Mouse (Mus musculus) retina, postnatal 1 day (tissue): Measurements from ENCODE around the gene Etl4.
"Not testable (repeated sequence)": the region's sequence is repeated elsewhere in the genome, so short reads cannot be mapped to it uniquely, and the experiment has no call there.

Experiments used
- DNase-seq: peaks from one replicate; pipeline ENCODE4 v3.0.0-alpha.2; 2012

Gene Etl4

GRCm38 (mm10) chr2:20665309-20665971 lies 755.9 kb downstream of the Etl4 start:
- peak; percentile 16 for DNase-seq

- peak; percentile 74 for DNase-seq
These were observed 756.5 kb downstream of the Etl4 start for GRCm38 (mm10) chr2:20666051-20666478.

DNA sequence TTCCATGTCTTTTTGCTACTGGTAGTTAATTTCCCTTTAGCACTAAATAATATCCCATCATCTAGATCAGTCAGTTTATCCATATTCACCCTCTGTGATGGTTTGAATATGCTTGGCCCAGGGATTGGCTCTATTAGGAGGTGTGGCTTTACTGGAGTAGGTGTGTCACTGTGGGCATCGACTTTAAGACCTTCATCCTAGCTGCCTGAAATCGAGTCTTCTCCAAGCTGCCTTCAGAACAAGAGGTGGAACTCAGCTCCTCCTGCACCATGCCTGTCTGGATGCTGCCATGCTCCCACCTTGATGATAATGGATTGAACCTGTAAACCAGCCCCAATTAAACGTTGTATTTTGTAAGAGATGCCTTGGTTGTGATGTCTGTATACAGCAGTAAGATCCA lies 758.3 kb downstream of the Etl4 start:
- no peak for DNase-seq

DNA sequence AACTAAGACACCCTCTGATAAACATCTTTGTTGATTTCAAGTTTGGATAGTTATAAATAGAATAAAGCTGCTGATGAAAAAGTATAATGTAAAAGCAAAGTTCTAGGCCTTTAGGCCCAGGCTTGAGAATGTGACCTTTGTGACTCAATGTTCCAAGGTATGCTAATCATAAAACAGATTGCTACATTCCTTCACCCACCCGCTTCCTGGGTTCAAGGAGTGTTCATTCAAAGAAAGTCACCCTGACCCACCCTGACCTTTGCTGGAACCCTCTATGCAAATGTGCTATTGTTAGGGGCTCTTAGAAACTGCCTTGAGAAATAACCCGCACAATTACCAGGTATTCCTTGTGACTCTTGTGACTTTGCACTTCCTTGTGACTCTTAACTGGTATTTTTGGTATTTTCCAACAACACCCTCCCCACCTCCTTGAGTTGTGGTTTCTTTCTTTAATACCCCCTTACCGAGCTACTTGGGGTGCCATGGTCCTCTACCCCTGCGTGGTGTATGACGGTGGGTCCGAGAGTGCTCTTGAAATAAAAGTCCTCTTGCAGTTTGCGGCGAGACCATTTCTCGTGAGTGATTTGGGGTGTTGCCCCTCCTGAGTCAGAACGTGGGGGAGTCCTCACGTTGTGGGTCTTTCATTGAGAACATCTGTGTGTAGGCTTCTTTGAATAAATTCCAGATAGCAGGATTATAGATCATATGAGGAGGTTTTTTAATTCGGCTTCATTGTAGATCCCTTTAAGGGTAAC lies 758.9 kb downstream of the Etl4 start:
- DNase-seq, result not testable (repeated sequence)

DNA sequence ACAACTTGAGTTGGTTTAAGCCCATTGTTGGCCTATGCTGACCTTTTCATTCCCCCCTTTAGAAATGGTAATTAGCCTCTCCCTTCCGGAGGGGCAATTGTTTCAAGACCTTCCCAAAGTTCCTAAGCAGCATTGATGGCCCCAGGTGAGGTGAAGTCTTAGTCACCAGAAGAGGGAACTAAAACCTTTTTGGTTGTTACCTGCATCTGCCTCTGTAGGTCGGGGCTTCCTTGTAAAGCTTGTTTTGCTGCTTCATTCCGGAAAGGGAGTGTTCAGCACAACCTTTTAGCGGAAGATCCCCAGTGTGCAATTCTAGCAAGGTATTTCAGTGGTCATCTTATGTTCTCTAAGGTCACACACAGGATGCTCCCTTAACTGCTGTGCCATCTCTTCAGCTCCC lies 759.8 kb downstream of the Etl4 start:
- DNase-seq, result no peak

GRCm38 (mm10) chr2:20671546-20672255 lies 762.1 kb downstream of the Etl4 start:
- no peak for DNase-seq

DNA sequence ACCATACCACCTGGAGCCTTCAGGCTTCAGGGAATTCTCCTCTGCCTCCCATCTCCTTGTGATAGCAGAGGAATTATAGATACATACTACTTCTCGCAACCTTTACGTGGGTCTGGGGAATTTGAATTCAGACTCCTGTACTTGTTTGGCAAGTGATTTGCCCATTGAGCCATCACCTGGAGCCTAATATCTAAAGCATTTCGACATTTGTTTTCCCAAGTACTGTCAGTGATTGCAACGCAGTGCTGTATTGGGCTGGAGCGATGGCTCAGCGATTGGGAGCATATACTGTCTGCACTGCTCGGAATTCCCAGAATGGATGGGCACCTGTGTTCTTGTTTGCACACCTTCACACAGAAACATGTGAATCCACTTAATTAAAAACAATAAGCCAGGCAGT lies 762.7 kb downstream of the Etl4 start:
- DNase-seq, result no peak

DNA sequence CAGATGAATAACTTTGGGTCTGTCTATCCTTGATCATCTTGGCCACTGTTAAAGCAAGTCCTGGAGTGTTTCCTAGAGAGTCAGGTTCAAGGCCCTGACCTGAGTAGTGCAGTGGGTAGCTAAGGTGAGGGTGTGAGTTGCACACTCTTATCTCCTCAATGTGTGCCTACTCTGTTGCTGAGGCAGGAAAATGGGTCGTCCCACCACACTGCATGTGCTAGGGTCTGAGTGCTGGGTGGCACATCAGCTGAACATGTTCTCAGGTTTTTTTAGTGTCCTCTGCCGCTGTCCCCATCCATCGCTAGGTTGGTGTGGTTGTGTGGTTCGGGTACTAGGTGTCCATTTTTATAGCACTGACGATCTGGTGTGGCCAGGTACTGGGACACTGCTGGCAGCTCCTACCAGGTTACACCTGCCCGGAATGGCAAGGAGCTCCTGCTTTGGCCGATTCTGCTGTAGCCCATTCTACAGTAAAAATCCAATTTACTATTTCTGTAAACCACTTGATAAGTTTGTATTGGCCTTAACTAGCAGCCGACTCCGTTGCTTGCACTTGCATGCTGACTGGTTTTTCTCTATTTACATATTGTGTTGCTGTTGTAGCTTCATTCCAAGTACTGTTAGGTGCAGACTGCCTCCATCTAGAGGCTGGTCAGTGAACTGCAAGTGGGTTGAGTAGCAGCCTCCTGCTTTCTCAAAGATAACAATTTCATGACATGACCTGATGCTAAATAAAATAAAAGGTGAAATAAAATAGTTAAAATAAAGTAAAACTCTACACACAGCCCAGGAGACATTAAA lies 763.4 kb downstream of the Etl4 start:
- DNase-seq, result peak; percentile 69

DNA sequence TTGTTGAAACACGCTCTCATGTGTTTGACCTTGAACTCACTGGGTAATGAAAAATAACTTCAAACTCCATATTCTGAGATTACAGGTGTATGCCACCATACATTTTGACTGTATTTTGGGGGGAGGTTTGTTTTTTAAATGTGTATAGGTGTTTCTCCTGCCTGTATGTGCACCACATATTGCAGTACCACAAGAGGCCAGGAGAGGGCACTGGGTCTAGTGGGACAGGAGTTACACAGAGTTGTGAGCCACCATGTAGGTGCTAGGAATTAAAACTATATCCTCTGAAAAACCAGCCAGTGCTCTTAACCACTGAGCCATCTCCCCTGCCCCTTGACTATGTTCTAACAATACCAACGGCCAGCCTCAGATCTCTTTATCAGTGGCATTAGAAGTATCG lies 766.8 kb downstream of the Etl4 start:
- DNase-seq, result no peak

DNA sequence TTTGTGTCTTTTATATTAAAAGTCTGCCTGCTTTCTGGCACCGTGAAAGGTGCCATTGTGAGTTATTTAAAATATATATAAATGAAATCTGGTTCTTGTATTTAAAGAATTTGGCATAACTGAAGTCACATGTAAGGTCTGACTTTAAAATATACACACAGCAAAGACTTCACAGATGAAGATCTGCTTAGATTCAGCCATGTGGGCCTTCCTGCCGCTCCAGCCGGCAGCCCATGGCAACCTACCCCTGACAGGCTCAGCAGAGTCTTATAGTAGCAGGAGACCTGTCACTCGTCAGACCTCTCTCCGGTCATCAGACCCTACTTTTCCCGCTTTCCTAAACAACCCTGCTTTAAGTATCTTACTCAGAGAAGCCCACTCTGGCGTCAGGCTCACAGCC lies 769.2 kb downstream of the Etl4 start:
- DNase-seq, result no peak

GRCm38 (mm10) chr2:20682203-20682602 lies 772.6 kb downstream of the Etl4 start:
- DNase-seq, result not testable (repeated sequence)

GRCm38 (mm10) chr2:20689389-20689788 lies 779.8 kb downstream of the Etl4 start:
- DNase-seq, result peak; percentile 89

DNA sequence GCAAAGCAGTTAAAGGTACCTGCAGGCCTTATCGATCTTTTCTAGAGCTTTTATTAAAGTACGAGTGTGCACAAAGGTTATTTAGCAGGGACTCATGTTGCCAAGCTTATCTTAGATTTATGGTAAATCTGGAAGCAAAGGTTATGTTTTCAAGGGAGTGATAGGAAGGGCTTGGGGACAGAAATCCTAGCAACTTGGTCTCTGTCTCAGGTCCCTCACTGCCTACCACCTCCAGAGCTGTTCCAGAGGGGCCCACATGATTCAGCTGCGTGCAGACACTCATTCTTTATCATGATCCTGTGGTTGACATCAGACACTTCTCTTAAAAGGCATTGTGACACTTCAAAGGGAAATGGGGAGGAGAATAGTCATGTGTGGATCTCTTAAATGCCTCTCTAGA lies 783.3 kb downstream of the Etl4 start:
- DNase-seq, result no peak

- no peak for DNase-seq
These were observed 784.2 kb downstream of the Etl4 start for GRCm38 (mm10) chr2:20693772-20694171.

DNA sequence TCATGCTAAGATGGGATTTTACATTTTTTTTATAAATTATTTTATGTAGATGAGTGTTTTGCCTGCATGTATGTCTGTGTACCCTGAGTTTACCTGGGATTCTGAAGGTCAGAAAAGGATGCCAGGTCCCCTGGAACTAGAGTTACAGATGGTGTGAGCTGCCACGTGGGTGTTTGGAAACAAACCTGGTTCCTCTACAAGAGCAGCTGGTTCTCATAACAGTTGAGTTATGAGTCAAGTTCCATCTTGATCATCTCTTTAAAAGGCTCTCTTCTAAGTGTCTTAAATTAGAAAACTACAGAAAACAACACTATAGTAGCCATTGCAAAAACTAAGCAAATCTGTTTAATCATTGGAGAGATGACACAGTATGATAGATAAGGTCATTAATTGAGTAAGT lies 788.1 kb downstream of the Etl4 start:
- DNase-seq, result no peak

DNA sequence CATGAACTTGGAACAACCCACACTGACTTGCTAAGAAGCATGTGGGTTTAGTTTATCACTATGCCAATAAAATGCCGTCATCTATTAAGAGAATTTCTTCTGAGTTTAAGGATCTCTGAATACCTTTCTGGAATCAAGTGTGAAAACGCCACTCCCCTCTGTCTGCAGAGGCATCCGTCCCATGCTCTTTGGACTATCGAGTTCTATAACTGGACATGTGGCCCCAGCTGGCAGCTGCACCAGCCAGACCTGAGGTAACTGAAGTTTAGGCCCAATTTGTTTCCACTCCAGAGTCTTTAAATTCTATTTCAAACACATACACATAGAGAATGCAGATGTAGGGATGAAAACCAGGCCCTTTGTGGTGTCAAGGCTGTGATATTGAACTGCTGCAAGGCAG lies 795.5 kb downstream of the Etl4 start:
- no peak for DNase-seq

GRCm38 (mm10) chr2:20710589-20710988 lies 801.0 kb downstream of the Etl4 start:
- DNase-seq, result peak; percentile 23

GRCm38 (mm10) chr2:20711024-20711423 lies 801.4 kb downstream of the Etl4 start:
- DNase-seq, result no peak

DNA sequence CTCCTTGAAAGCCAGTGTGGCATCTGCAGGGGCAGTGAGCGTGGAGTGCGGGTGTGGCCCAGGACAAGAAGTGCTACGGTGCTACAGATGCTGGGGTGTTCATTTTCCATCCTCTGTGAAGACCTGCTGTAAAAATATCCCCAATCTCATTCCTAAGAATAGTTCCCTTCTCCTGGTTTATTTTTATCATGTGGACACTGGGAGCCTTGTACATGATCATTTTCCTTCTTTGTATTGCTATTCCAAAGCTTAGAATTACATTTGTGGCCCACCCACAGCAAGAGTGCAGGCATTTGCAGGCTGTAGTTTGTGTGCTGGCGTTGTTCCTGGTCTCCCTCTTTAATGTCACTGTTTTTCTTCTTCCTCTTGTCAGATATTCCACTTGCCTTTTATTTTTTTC lies 809.5 kb downstream of the Etl4 start:
- DNase-seq, result no peak

GRCm38 (mm10) chr2:20721098-20721497 lies 811.5 kb downstream of the Etl4 start:
- no peak for DNase-seq

DNA sequence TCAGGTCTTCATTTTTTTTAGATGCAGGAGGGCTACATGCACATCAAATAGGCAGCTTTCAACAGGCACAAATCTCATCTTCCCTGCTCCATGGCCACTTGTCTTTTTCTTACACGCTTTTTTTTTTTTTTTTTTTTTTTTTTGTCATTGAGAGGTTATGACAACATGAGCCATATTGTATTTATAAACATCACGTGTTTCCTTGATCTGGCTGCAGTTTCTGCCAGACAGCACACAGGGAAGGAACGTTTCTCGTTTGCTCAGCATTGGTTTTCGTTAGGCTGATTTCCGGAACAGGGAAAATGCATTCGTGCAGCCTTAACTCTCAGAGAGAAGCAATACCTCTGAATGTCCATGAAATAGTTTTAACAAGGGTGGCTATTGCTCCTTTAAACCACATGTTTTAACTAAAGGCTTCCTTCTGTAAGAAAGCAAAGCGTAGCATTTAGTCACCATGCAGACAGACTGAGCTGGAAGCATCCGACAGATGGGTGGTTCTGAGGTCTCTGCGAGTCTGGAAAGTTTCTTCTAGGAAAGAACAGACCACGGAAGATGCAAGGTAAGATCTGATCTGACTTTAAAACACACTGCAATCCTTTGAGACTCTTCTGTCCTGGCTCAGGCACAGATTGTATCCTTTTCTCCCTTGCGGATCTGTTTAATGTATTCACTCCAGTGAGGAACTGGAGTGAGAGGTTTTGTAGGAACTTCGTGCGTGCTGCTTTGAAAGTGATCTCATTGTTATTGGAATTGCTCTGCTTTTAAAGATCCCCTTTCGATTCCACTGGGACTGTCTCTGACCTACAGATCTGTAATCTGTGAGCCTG lies 812.8 kb downstream of the Etl4 start:
- DNase-seq, result no peak
